Mouse (Mus musculus) CH12.LX (cell line): ENCODE results near the gene Zfand4. TPM values are rescaled to one million over a fixed set of nuclear protein-coding genes. Genes with fewer than 3 reads are reported as not detected.
A peak's percentile ranks its signal among the peaks of the same experiment; 100 is the strongest.

ENCODE experiments used
- DNase-seq: peaks from one replicate; pipeline ENCODE4 v3.0.0-alpha.2; 2013; ENCODE audit errors: extremely low read depth
- H3K27ac ChIP-seq: 2 replicates; pipeline ENCODE4 v1.5.1; 2012; ENCODE audit warnings: low read depth, mild to moderate bottlenecking, control low read depth, moderate library complexity; ENCODE audit not compliant: insufficient read depth
- H3K27me3 ChIP-seq: replicated peaks from 2 replicates; pipeline ENCODE3; 2012; ENCODE audit warnings: inconsistent platforms
- H3K36me3 ChIP-seq, 2 experiments: replicated peaks in 1 of 2; 2 replicates each; pipeline versions ENCODE3 to v1.6.1; 2012; ENCODE audit warnings: inconsistent platforms in 1 of 2, low read length in 1 of 2, mild to moderate bottlenecking in 1 of 2, mixed read lengths in 1 of 2, moderate library complexity in 1 of 2; ENCODE audit not compliant: control insufficient read depth in 1 of 2, insufficient read depth in 1 of 2
- H3K4me1 ChIP-seq, 2 experiments: 2 replicates each; pipeline ENCODE4 v1.6.1; 2012; ENCODE audit warnings: inconsistent platforms in 1 of 2, moderate library complexity in 1 of 2; ENCODE audit not compliant: insufficient read depth in 2 of 2, control insufficient read depth in 1 of 2
- H3K4me2 ChIP-seq: 2 replicates; pipeline ENCODE4 v1.6.1; 2012; ENCODE audit warnings: low read depth, mild to moderate bottlenecking, control low read depth; ENCODE audit not compliant: poor library complexity, insufficient read depth, severe bottlenecking
- H3K4me3 ChIP-seq, 3 experiments: fragments of 150-350 bp in 1 of 3; sonication (generic) in 1 of 3; replicated peaks in 1 of 3; 2 replicates each; pipeline versions ENCODE3 to v1.5.1; 2011 to 2012; ENCODE audit warnings: low read depth in 2 of 3, low read length in 2 of 3, mild to moderate bottlenecking in 2 of 3, moderate library complexity in 2 of 3, control low read depth in 1 of 3, improper control_type of control experiment in 1 of 3, inconsistent platforms in 1 of 3, mixed read lengths in 1 of 3; ENCODE audit not compliant: poor library complexity in 1 of 3
- H3K79me2 ChIP-seq: replicated peaks from 2 replicates; pipeline ENCODE4 v1.6.1; 2012; ENCODE audit warnings: mild to moderate bottlenecking, moderate library complexity; ENCODE audit not compliant: control insufficient read depth, poor library complexity, insufficient read depth, severe bottlenecking; ENCODE audit errors: extremely low read depth
- H3K9ac ChIP-seq: 2 replicates; pipeline ENCODE4 v1.6.1; 2012; ENCODE audit warnings: low read depth, mild to moderate bottlenecking, control low read depth, moderate library complexity; ENCODE audit not compliant: insufficient read depth
- H3K9me3 ChIP-seq: replicated peaks from 2 replicates; pipeline ENCODE3; 2012; ENCODE audit warnings: low read length, inconsistent platforms, mixed read lengths
- BHLHE40 ChIP-seq: IDR thresholded peaks from 2 replicates; pipeline ENCODE4 v1.6.1; 2011; ENCODE audit warnings: mild to moderate bottlenecking, low read depth, low read length, improper control_type of control experiment
- CHD2 ChIP-seq: IDR thresholded peaks from 2 replicates; pipeline ENCODE4 v1.6.1; 2011; ENCODE audit warnings: low read length, improper control_type of control experiment
- CTCF ChIP-seq, 2 experiments: IDR thresholded peaks in 1 of 2; conservative IDR thresholded peaks in 1 of 2; 2 replicates each; pipeline ENCODE4 v1.5.1; 2011 to 2012; ENCODE audit warnings: low read depth in 2 of 2, low read length in 2 of 2, improper control_type of control experiment in 1 of 2, inconsistent platforms in 1 of 2, mild to moderate bottlenecking in 1 of 2, moderate library complexity in 1 of 2
- E2F4 ChIP-seq: IDR thresholded peaks from 2 replicates; pipeline ENCODE4 v1.6.1; 2011; ENCODE audit warnings: low read depth, low read length, improper control_type of control experiment; ENCODE audit not compliant: insufficient replicate concordance
- ELF1 ChIP-seq: IDR thresholded peaks from 2 replicates; pipeline ENCODE4 v1.6.1; 2014; ENCODE audit warnings: low read depth, mild to moderate bottlenecking, inconsistent platforms, low read length, improper control_type of control experiment
- EP300 ChIP-seq: IDR thresholded peaks from 2 replicates; pipeline ENCODE4 v1.6.1; 2011; ENCODE audit warnings: low read length, improper control_type of control experiment
- HCFC1 ChIP-seq: IDR thresholded peaks from 2 replicates; pipeline ENCODE4 v1.6.1; 2012; ENCODE audit warnings: low read depth, mild to moderate bottlenecking, inconsistent platforms, low read length, improper control_type of control experiment
- KAT2A ChIP-seq: IDR thresholded peaks from 2 replicates; pipeline ENCODE4 v1.6.1; 2012; ENCODE audit warnings: low read length, improper control_type of control experiment, inconsistent platforms; ENCODE audit not compliant: insufficient replicate concordance
- MAFK ChIP-seq: IDR thresholded peaks from 2 replicates; pipeline ENCODE4 v1.6.1; 2011; ENCODE audit warnings: low read length, improper control_type of control experiment; ENCODE audit not compliant: insufficient replicate concordance
- MEF2A ChIP-seq: IDR thresholded peaks from 2 replicates; pipeline ENCODE4 v1.6.1; 2014; ENCODE audit warnings: low read depth, mild to moderate bottlenecking, inconsistent platforms, low read length, improper control_type of control experiment, borderline replicate concordance
- POLR2A ChIP-seq: IDR thresholded peaks from 2 replicates; pipeline ENCODE4 v1.6.1; 2011; ENCODE audit warnings: low read depth, mild to moderate bottlenecking, improper control_type of control experiment, low read length
- SMC3 ChIP-seq: IDR thresholded peaks from 2 replicates; pipeline ENCODE4 v1.6.1; 2011; ENCODE audit warnings: low read depth, low read length, improper control_type of control experiment
- UBTF ChIP-seq: IDR thresholded peaks from 2 replicates; pipeline ENCODE4 v1.6.1; 2012; ENCODE audit warnings: low read depth, mild to moderate bottlenecking, inconsistent platforms, low read length, improper control_type of control experiment, moderate library complexity
- USF2 ChIP-seq: conservative IDR thresholded peaks from 2 replicates; pipeline ENCODE4 v1.6.1; 2011; ENCODE audit warnings: low read depth, low read length, improper control_type of control experiment
- ZKSCAN1 ChIP-seq: IDR thresholded peaks from 2 replicates; pipeline ENCODE4 v1.6.1; 2012; ENCODE audit warnings: low read depth, inconsistent platforms, low read length, improper control_type of control experiment, borderline replicate concordance
- dilution Hi-C: fragments of 300-500 bp; cut with MboI; formaldehyde crosslinking; loops from 2 replicates; pipeline ENCODE4 v1.14.3; 2020; ENCODE audit warnings: low sequenced_read_pairs; ENCODE audit not compliant: extremely low pct_unique_long_range_greater_than_20kb, extremely low pct_ligation_motif_present
- in situ Hi-C: fragments of 300-500 bp; cut with MboI; formaldehyde crosslinking; loops from 3 replicates; pipeline ENCODE4 v1.14.3; 2019; ENCODE audit warnings: low sequenced_read_pairs, low pct_ligation_motif_present, low pct_unique_long_range_greater_than_20kb, mixed read lengths
- polyA plus RNA-seq: library from polyadenylated mRNA; unstranded; fragments of >175 nt; gene quantifications from 2 replicates; pipeline ENCODE4 v1.2.1, GENCODE M21; 2012; ENCODE audit warnings: low read depth; ENCODE audit not compliant: insufficient read length
- total RNA-seq, 2 experiments: library from RNA; depleted of rRNA; stranded (reverse); fragments of 300-350 nt in 1 of 2; fragments of >200 nt in 1 of 2; gene quantifications; 2 replicates each; pipeline ENCODE4 v1.2.3; 2012 to 2014

Zfand4 gene
- total and polyA plus RNA-seq, 3 experiments: 2.2 to 3.8 (median 3.1) TPM

- DNase-seq: no peak
- no peaks in the 10 kb centered on the region for H3K9me3 ChIP-seq
- dilution Hi-C loops (no loop called here), in situ Hi-C loops (no loop called here)
- H3K4me3 ChIP-seq: peak overlapping the region in 1 of 3 experiments; percentile 59
- no peaks in the 10 kb centered on the region for H3K27me3 ChIP-seq
- peak overlapping the region; percentile 23 for H3K4me2 ChIP-seq
- peaks cover 15 to 33% of the 10 kb centered on the region in 2 experiments for H3K36me3 ChIP-seq
- peaks cover 2 to 20% of the 10 kb centered on the region in 2 experiments; a peak in 3 of 4 replicates for H3K4me1 ChIP-seq
- no peaks in the 10 kb centered on the region; the same call in 1 of the 2 replicates for H3K79me2 ChIP-seq
- H3K9ac ChIP-seq: peak overlapping the region; percentile 72; the same call in 1 of the 2 replicates
- H3K27ac ChIP-seq: no peak overlapping the region
- TF ChIP-seq HCFC1 (no peak), MEF2A (no peak)
- TF ChIP-seq, all 38 proteins: peak for 0
Measured at GRCm38 (mm10) chr6:116264836-116265235, 814 bp downstream of the Zfand4 start.

GRCm38 (mm10) chr6:116265603-116266002 lies 1.6 kb downstream of the Zfand4 start:
- no peak for TF ChIP-seq POLR2A
- no peak for TF ChIP-seq SMC3
- no peak for TF ChIP-seq ZKSCAN1
- no peak for TF ChIP-seq KAT2A
- no peak for TF ChIP-seq BHLHE40
- TF ChIP-seq E2F4: no peak
- Histone ChIP-seq H3K4me2 (no peak overlapping the region), H3K79me2 (no peaks in the 10 kb centered on the region; the same call in 1 of the 2 replicates), H3K27me3 (no peaks in the 10 kb centered on the region), H3K4me3 (no peak overlapping the region), H3K27ac (no peak overlapping the region), H3K4me1 (peaks cover 2 to 20% of the 10 kb centered on the region in 2 experiments; a peak in 3 of 4 replicates), H3K36me3 (peaks cover 9 to 25% of the 10 kb centered on the region in 2 experiments), H3K9ac (no peak overlapping the region), H3K9me3 (no peaks in the 10 kb centered on the region)
- in situ Hi-C loops: no loop called here
- dilution Hi-C loops: no loop called here
- DNase-seq: no peak

GRCm38 (mm10) chr6:116266273-116267109 lies 2.5 kb downstream of the Zfand4 start:
- Histone ChIP-seq H3K4me2 (peak overlapping the region; percentile 55), H3K36me3 (peaks cover under 1 to 16% of the 10 kb centered on the region in 2 experiments), H3K27me3 (no peaks in the 10 kb centered on the region), H3K9ac (no peak overlapping the region), H3K9me3 (no peaks in the 10 kb centered on the region), H3K4me3 (no peak overlapping the region), H3K79me2 (no peaks in the 10 kb centered on the region; the same call in 1 of the 2 replicates), H3K4me1 (peaks cover 2 to 20% of the 10 kb centered on the region in 2 experiments; a peak in 3 of 4 replicates), H3K27ac (peak overlapping the region; percentile 36)
- in situ Hi-C loops (no loop called here), dilution Hi-C loops (no loop called here)
- DNase-seq: peak; percentile 11
- TF ChIP-seq CHD2 (no peak), EP300 (no peak), UBTF (no peak), MAFK (peak; percentile 50; the same call in 1 of the 2 replicates), POLR2A (peak; percentile 23; the same call in 1 of the 2 replicates), ELF1 (peak; percentile 75), USF2 (no peak), SMC3 (no peak), CTCF (conservative IDR thresholded peaks at IDR 0.05 in 1 of 2, IDR thresholded peaks at IDR 0.05 in 1 of 2; ENCODE audit: low read depth in 2 of 2, low read length in 2 of 2) (no peak)
